Mouse (Mus musculus) testis, adult 2 months (tissue): ENCODE measurements at regions not wholly inside any gene's neighbourhood (a gene's known extent, or its start where the extent isn't known, plus 50 kb on each side); places are given as distances from the start of the nearest gene placed in this dataset.

Experiments
- CTCF ChIP-seq: fragments of 200-500 bp; IDR thresholded peaks from 2 replicates; pipeline ENCODE4 v1.5.1; 2012; ENCODE audit warnings: low read depth, mild to moderate bottlenecking, inconsistent platforms, low read length, moderate library complexity; ENCODE audit not compliant: control insufficient read depth, insufficient read depth, insufficient replicate concordance
- POLR2A ChIP-seq: fragments of 200-500 bp; IDR thresholded peaks from 2 replicates; pipeline ENCODE4 v1.6.1; 2012; ENCODE audit warnings: low read depth, mild to moderate bottlenecking, inconsistent platforms, low read length, moderate library complexity; ENCODE audit not compliant: control insufficient read depth

DNA sequence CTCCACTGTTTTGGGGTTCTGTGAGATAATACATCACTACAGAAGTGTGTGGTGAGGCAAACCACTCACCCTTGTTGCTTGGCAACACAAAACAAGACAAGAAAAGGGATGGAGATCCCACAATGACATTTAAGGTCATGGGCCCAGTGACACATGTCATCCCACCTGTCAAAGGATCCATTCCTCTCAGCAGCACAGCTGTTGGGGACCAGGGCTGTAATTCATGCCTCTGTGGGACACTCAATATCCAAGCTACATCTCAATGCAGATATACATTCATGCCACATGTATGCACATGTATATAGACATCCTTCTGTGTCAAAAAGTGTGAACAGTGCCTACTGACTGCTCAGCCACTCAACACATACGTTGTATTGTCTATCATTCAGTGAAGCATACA is 52.8 kb upstream of the Bod1 start:
- TF ChIP-seq POLR2A (no peak), CTCF (no peak)
